Mouse (Mus musculus) lung, postnatal 0 days (tissue): ENCODE results near the gene Olfr1256. TPM values are rescaled to one million over a fixed set of nuclear protein-coding genes. Genes with fewer than 3 reads are reported as not detected.

Experiments
- ATAC-seq: fragments of 200-750 bp; cut with Nextera tagmentation; 2 replicates; pipeline ENCODE4 v1.8.0; 2017; ENCODE audit warnings: moderate library complexity
- DNase-seq: peaks from one replicate; pipeline ENCODE4 v3.0.0-alpha.2; 2016; ENCODE audit warnings: low spot score
- H3K27ac ChIP-seq: fragments of 300-500 bp; sonication (generic); 2 replicates; pipeline ENCODE4 v1.5.1; 2014; ENCODE audit warnings: antibody characterized with exemption, mild to moderate bottlenecking, low read length, mixed read lengths
- H3K27me3 ChIP-seq: fragments of 300-500 bp; sonication (generic); replicated peaks from 2 replicates; pipeline ENCODE4 v1.6.1; 2014; ENCODE audit warnings: low read length, mixed read lengths; ENCODE audit not compliant: insufficient read depth
- H3K36me3 ChIP-seq: fragments of 300-500 bp; sonication (generic); 2 replicates; pipeline ENCODE4 v1.6.1; 2014; ENCODE audit warnings: low read length, mixed read lengths; ENCODE audit not compliant: insufficient read depth
- H3K4me1 ChIP-seq: fragments of 300-500 bp; sonication (generic); 2 replicates; pipeline ENCODE4 v1.6.1; 2014; ENCODE audit warnings: antibody characterized with exemption, low read depth, low read length, mixed read lengths; ENCODE audit not compliant: insufficient read depth
- H3K4me2 ChIP-seq: fragments of 300-500 bp; sonication (generic); replicated peaks from 2 replicates; pipeline ENCODE4 v1.6.1; 2014; ENCODE audit warnings: low read depth, mild to moderate bottlenecking, low read length, moderate library complexity, mixed read lengths
- H3K4me3 ChIP-seq: fragments of 300-500 bp; sonication (generic); 2 replicates; pipeline ENCODE4 v1.5.1; 2014; ENCODE audit warnings: low read depth, low read length
- H3K9ac ChIP-seq: fragments of 300-500 bp; sonication (generic); replicated peaks from 2 replicates; pipeline ENCODE4 v1.6.1; 2014; ENCODE audit warnings: low read depth, mild to moderate bottlenecking
- H3K9me3 ChIP-seq: fragments of 300-500 bp; sonication (generic); 2 replicates; pipeline ENCODE4 v1.6.1; 2016; ENCODE audit warnings: low read length, mixed read lengths
- CTCF ChIP-seq: IDR thresholded peaks from 2 replicates; pipeline ENCODE4 v1.5.1; 2016; ENCODE audit warnings: antibody characterized with exemption, mild to moderate bottlenecking
- EP300 ChIP-seq: IDR thresholded peaks from 2 replicates; pipeline ENCODE4 v1.6.1; 2016; ENCODE audit warnings: antibody characterized with exemption, mild to moderate bottlenecking, control low read depth
- WGBS: fragments of 180-500 bp; shearing (Covaris S2); extraction: QIAGEN DNeasy Blood & Tissue Kit; methylation state at CpG from one replicate; pipeline ENCODE4 v1.1.7; 2014; 5-methylcytosine and 5-hydroxymethylcytosine counted together
- polyA plus RNA-seq: library from polyadenylated mRNA; unstranded; fragments of >200 nt; fragmentation: Nextera tagmentation; extraction: Ambion mirVana; gene quantifications from 2 replicates; pipeline ENCODE4 v1.2.1, GENCODE M21; 2015

Olfr1256 gene
- polyA plus RNA-seq, 1 experiment from 2014 or later = not detected

DNA sequence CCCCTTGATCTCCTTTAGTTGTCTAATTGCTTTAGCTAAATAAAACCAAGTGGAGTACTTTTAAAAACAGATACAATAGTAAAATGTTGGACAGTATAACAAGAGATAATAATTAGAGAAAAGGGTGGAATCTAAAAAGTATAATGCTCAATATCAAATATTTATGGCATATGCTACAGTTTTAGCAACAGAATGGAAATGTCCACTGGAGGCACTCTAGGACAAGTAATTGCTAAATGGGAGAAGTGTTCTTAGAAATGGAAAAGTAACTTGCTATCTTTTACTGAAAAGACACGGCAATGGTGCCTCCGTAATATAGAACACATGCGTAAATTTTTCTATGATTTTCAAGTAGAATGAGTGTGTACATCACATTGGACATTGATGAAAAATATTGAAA, 41.8 kb downstream of the Olfr1256 start:
- no peaks in the 10 kb centered on the region for H3K27me3 ChIP-seq
- H3K4me1 ChIP-seq = no peaks in the 10 kb centered on the region
- H3K4me2 ChIP-seq = no peak overlapping the region
- DNase-seq = no peak
- no peak overlapping the region for H3K4me3 ChIP-seq
- no peak overlapping the region for H3K9ac ChIP-seq
- no peak for ATAC-seq
- WGBS = 90% methylated on average over 3 of the region's 3 CpGs
- no peaks in the 10 kb centered on the region for H3K9me3 ChIP-seq
- no peak overlapping the region for H3K27ac ChIP-seq
- H3K36me3 ChIP-seq = no peaks in the 10 kb centered on the region
- no peak for TF ChIP-seq CTCF
- TF ChIP-seq EP300 = no peak

DNA sequence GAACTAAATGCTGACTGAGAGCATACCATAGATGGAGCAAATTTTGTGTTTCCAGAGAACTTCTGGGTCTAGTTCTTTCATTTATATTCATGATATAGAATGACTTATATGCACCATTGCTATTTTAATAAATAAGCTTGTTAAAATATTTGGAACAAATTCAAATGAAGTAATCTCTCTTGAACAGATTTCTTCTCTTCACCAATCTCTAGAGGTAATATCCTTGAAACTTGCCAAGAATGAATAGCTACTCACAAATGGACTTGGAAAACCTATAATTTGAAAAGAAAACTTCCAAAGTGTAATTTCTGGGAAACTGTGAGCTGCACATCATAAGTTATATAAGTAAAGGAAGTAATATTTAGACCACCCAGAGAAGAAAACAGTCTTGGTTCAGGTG, 47.8 kb downstream of the Olfr1256 start, which contains the start of gene Olfr1254:
TSS of gene Olfr1254 (minus strand) at position 101 of the 400 bp plus-strand sequence.
- Histone ChIP-seq H3K4me2 (no peak within 1 kb of the TSS), H3K27ac (no peak within 1 kb of the TSS), H3K9ac (no peak within 1 kb of the TSS), H3K36me3 (no peaks in the 10 kb centered on the region), H3K4me3 (no peak within 1 kb of the TSS), H3K9me3 (no peaks in the 10 kb centered on the region), H3K4me1 (no peaks in the 10 kb centered on the region), H3K27me3 (no peaks in the 10 kb centered on the region)
- DNase-seq (no peak), ATAC-seq (no peak)
- no peak for TF ChIP-seq EP300
- no peak for TF ChIP-seq CTCF

Other genes with a start within 250 kb of the Olfr1256 start
- not detected in 2 replicates for gene Olfr1246, start 248.4 kb downstream of the Olfr1256 start, polyA plus RNA-seq
- gene Olfr1247, start 227.4 kb downstream of the Olfr1256 start, polyA plus RNA-seq = not detected in 2 replicates
- gene Olfr1248, start 223.3 kb downstream of the Olfr1256 start, polyA plus RNA-seq = not detected in 2 replicates
- gene Olfr1249, start 206.6 kb downstream of the Olfr1256 start, polyA plus RNA-seq = not detected in 2 replicates
- not detected in 2 replicates for gene Olfr1250, start 180.1 kb downstream of the Olfr1256 start, polyA plus RNA-seq
- gene Olfr1251, start 169.6 kb downstream of the Olfr1256 start, polyA plus RNA-seq = not detected in 2 replicates
- not detected in 2 replicates for gene Olfr1252, start 116.5 kb downstream of the Olfr1256 start, polyA plus RNA-seq
- gene Olfr1253, start 84.5 kb downstream of the Olfr1256 start, polyA plus RNA-seq = not detected in 2 replicates
- gene Olfr1254, start 47.9 kb downstream of the Olfr1256 start, polyA plus RNA-seq = not detected in 2 replicates
- gene Olfr1255, start 29.5 kb downstream of the Olfr1256 start, polyA plus RNA-seq = not detected in 2 replicates
- not detected in 2 replicates for gene Olfr48, start 6.7 kb upstream of the Olfr1256 start, polyA plus RNA-seq
- not detected in 2 replicates for gene Olfr1257, start 36.9 kb upstream of the Olfr1256 start, polyA plus RNA-seq
- gene Olfr1258, start 85.8 kb upstream of the Olfr1256 start, polyA plus RNA-seq = not detected in 2 replicates
- not detected in 2 replicates for gene Olfr1259, start 107.1 kb upstream of the Olfr1256 start, polyA plus RNA-seq
- gene Olfr1260, start 132.8 kb upstream of the Olfr1256 start, polyA plus RNA-seq = not detected in 2 replicates
- gene Olfr1261, start 149.7 kb upstream of the Olfr1256 start, polyA plus RNA-seq = not detected in 2 replicates
- gene Olfr1262, start 158.6 kb upstream of the Olfr1256 start, polyA plus RNA-seq = not detected in 2 replicates
- gene Olfr1263, start 170.6 kb upstream of the Olfr1256 start, polyA plus RNA-seq = not detected in 2 replicates
- gene Olfr1264, start 184.0 kb upstream of the Olfr1256 start, polyA plus RNA-seq = not detected in 2 replicates
- gene Olfr1265, start 193.8 kb upstream of the Olfr1256 start, polyA plus RNA-seq = not detected in 2 replicates
- not detected in 2 replicates for gene Olfr140, start 222.0 kb upstream of the Olfr1256 start, polyA plus RNA-seq